Mouse (Mus musculus) T-cell, adult 2 months (primary cell): ENCODE measurements at regions not wholly inside any gene's neighbourhood (a gene's known extent, or its start where the extent isn't known, plus 50 kb on each side); places are given as distances from the start of the nearest gene placed in this dataset.
"Not testable (repeated sequence)": the region's sequence is repeated elsewhere in the genome, so short reads cannot be mapped to it uniquely, and the experiment has no call there.

ENCODE experiments used
- DNase-seq: peaks from one replicate; pipeline ENCODE4 v3.0.0; 2022; ENCODE audit warnings: low spot score

DNA sequence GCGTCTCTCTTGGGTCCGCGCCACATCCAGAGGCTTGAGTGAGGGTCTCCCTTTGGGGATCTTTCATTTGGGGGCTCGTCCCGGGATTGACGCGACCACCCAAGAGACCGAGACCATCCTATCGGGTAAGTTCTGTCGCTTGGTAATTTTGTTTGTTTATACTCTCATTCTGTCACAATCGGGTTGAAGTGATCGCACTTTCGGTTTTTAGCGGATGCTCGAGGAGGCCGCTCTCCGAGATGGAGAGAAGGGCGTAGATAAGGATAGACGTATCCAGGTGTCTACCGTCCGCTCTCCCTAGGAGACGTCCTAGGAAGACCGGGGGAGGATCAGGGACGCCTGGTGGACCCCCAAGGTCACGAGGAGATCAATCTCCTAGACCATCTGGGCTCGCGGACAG is 199.3 kb upstream of the Mrpl21 start:
- peak; percentile 51 for DNase-seq

DNA sequence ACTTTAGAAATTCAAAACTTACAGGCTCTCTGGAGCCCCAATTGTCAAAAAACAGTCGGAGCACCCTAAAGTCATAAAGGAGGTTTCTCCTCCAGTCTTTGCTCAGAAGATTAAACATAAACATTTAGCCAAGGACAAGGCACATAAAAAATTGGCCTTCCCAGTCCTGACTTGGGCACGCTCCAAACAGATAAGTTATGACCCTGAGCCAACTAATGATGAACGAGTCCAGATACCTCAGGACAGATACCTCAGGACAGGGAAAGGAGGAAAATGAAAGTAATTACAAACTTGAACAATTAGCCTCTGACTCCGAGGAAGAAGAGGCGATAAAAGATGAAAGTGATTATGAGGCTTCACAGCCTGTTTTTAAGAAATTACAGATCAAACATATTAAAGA is 190.9 kb upstream of the Mrpl21 start:
- DNase-seq = not testable (repeated sequence)
